Mouse (Mus musculus) midbrain, embryonic 15.5 days (tissue): ENCODE measurements around the gene Pde4d. TPM values are rescaled to one million over a fixed set of nuclear protein-coding genes. Genes with fewer than 3 reads are reported as not detected.

Experiments
- ATAC-seq: fragments of 200-750 bp; cut with Nextera tagmentation; replicated peaks from 2 replicates; pipeline ENCODE4 v1.8.0; 2017; ENCODE audit warnings: moderate TSS enrichment
- H3K27ac ChIP-seq: fragments of 300-500 bp; sonication (generic); 2 replicates; pipeline ENCODE4 v1.5.1; 2015; ENCODE audit warnings: mild to moderate bottlenecking, inconsistent platforms
- H3K27me3 ChIP-seq: fragments of 300-500 bp; sonication (generic); replicated peaks from 2 replicates; pipeline ENCODE4 v1.6.1; 2015; ENCODE audit warnings: inconsistent platforms
- H3K36me3 ChIP-seq: fragments of 300-500 bp; sonication (generic); replicated peaks from 2 replicates; pipeline ENCODE4 v1.6.1; 2015; ENCODE audit warnings: inconsistent platforms
- H3K4me1 ChIP-seq: fragments of 300-500 bp; sonication (generic); 2 replicates; pipeline ENCODE4 v1.6.1; 2015; ENCODE audit warnings: inconsistent platforms
- H3K4me2 ChIP-seq: fragments of 300-500 bp; sonication (generic); 2 replicates; pipeline ENCODE4 v1.6.1; 2015; ENCODE audit warnings: inconsistent platforms, mild to moderate bottlenecking, moderate library complexity
- H3K4me3 ChIP-seq: fragments of 300-500 bp; sonication (generic); 2 replicates; pipeline ENCODE4 v1.5.1; 2015; ENCODE audit warnings: mild to moderate bottlenecking, inconsistent platforms
- H3K9ac ChIP-seq: fragments of 300-500 bp; sonication (generic); 2 replicates; pipeline ENCODE4 v1.6.1; 2015; ENCODE audit warnings: mild to moderate bottlenecking, inconsistent platforms
- H3K9me3 ChIP-seq: fragments of 300-500 bp; sonication (generic); 2 replicates; pipeline ENCODE4 v1.6.1; 2016; ENCODE audit warnings: inconsistent platforms
- WGBS: fragments of 180-500 bp; shearing (Covaris S2); methylation state at CpG from one replicate; pipeline ENCODE4 v1.1.7; 2015; ENCODE audit warnings: mixed read lengths; 5-methylcytosine and 5-hydroxymethylcytosine counted together
- polyA plus RNA-seq: library from polyadenylated mRNA; unstranded; fragments of >200 nt; fragmentation: Nextera tagmentation; extraction: Ambion mirVana; gene quantifications from 2 replicates; pipeline ENCODE4 v1.2.1, GENCODE M21; 2015

Pde4d gene
- polyA plus RNA-seq, 1 experiment from 2014 or later, result 27.1 TPM

DNA sequence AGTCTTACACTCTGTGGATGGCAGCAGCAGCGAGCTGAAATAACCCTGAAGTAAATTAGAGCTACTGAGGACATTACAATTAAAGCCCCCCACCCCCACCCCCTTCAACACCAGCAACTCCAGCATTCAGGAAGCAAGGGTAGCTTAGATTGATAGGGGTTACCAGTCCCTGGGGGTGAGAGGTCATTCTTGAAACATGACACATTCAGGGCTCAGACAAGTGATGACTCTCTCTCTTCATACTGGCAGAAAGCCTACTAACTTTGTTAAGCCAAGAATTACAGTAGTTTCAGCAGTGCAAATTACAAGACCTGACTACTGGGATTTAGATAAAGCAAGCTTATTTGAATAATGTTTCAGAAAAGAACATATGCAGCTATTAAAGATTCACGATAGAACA is 455.4 kb downstream of the Pde4d start:
- no peak for ATAC-seq
- H3K27ac ChIP-seq, result no peak overlapping the region
- no peak overlapping the region for H3K4me3 ChIP-seq
- no peaks in the 10 kb centered on the region for H3K36me3 ChIP-seq
- no peak overlapping the region for H3K4me2 ChIP-seq
- H3K27me3 ChIP-seq, result no peaks in the 10 kb centered on the region
- H3K9me3 ChIP-seq, result no peaks in the 10 kb centered on the region
- H3K4me1 ChIP-seq, result no peaks in the 10 kb centered on the region
- H3K9ac ChIP-seq, result no peak overlapping the region
- 60% methylated on average over 2 of the region's 2 CpGs for WGBS

- no peaks in the 10 kb centered on the region for H3K27me3 ChIP-seq
- H3K4me1 ChIP-seq, result no peaks in the 10 kb centered on the region
- no peak overlapping the region for H3K4me3 ChIP-seq
- no peak overlapping the region for H3K4me2 ChIP-seq
- 89% methylated on average over 2 of the region's 2 CpGs for WGBS
- no peaks in the 10 kb centered on the region for H3K36me3 ChIP-seq
- no peak for ATAC-seq
- H3K9ac ChIP-seq, result no peak overlapping the region
- no peak overlapping the region for H3K27ac ChIP-seq
- H3K9me3 ChIP-seq, result no peaks in the 10 kb centered on the region
Observed at GRCm38 (mm10) chr13:108909193-108909592, 459.4 kb downstream of the Pde4d start.

GRCm38 (mm10) chr13:108914626-108915025 is 464.9 kb downstream of the Pde4d start:
- Histone ChIP-seq H3K4me2 (no peak overlapping the region), H3K9ac (no peak overlapping the region), H3K4me1 (no peaks in the 10 kb centered on the region), H3K4me3 (no peak overlapping the region), H3K36me3 (no peaks in the 10 kb centered on the region), H3K27ac (no peak overlapping the region), H3K9me3 (no peaks in the 10 kb centered on the region), H3K27me3 (no peaks in the 10 kb centered on the region)
- no peak for ATAC-seq
- 76% methylated on average over 3 of the region's 3 CpGs for WGBS

- H3K9me3 ChIP-seq, result no peaks in the 10 kb centered on the region
Observed at GRCm38 (mm10) chr13:108921146-108921545, 471.4 kb downstream of the Pde4d start.

DNA sequence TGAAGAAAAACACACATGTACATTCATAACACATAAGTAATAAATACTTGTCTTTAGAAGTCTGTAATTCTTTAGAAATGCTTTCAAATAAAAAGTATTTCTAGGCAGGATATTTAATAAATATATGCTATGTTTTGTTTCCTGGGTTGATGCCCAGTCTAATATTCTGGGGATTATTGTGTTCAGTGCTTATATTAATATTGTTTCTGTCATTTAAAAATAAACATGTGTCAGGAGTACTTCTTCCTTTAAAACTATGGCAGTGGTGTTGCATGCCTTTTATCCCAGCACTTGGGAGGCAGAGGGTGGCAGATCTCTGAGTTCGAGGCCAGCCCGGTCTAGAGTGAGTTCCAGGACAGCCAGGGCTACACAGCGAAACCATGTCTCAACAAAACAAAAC is 485.1 kb downstream of the Pde4d start:
- 86% methylated on average over 3 of the region's 3 CpGs for WGBS
- H3K4me2 ChIP-seq, result no peak overlapping the region
- no peaks in the 10 kb centered on the region for H3K4me1 ChIP-seq
- H3K27me3 ChIP-seq, result no peaks in the 10 kb centered on the region
- H3K27ac ChIP-seq, result no peak overlapping the region
- no peak overlapping the region for H3K4me3 ChIP-seq
- no peak for ATAC-seq
- H3K9me3 ChIP-seq, result no peaks in the 10 kb centered on the region
- H3K9ac ChIP-seq, result no peak overlapping the region
- no peaks in the 10 kb centered on the region for H3K36me3 ChIP-seq

More at GRCm38 (mm10) chr13:108921146-108921545, 471.4 kb downstream of the Pde4d start:
- ATAC-seq, result no peak
- Histone ChIP-seq H3K27ac (no peak overlapping the region), H3K36me3 (no peaks in the 10 kb centered on the region), H3K4me3 (no peak overlapping the region), H3K4me1 (no peaks in the 10 kb centered on the region), H3K27me3 (no peaks in the 10 kb centered on the region), H3K9ac (no peak overlapping the region), H3K4me2 (no peak overlapping the region)
- WGBS, result 85% methylated on average over 4 of the region's 4 CpGs

GRCm38 (mm10) chr13:108937272-108937671 is 487.5 kb downstream of the Pde4d start:
- H3K4me3 ChIP-seq, result no peak overlapping the region

GRCm38 (mm10) chr13:108952911-108953310 is 503.2 kb downstream of the Pde4d start:
- Histone ChIP-seq H3K36me3 (no peaks in the 10 kb centered on the region), H3K27me3 (no peaks in the 10 kb centered on the region), H3K9me3 (no peaks in the 10 kb centered on the region), H3K4me1 (no peaks in the 10 kb centered on the region), H3K4me3 (no peak overlapping the region), H3K4me2 (no peak overlapping the region), H3K27ac (no peak overlapping the region), H3K9ac (no peak overlapping the region)
- 94% methylated on average over 1 of the region's 1 CpGs for WGBS
- ATAC-seq, result no peak

More at GRCm38 (mm10) chr13:108937272-108937671, 487.5 kb downstream of the Pde4d start:
- Histone ChIP-seq H3K9ac (no peak overlapping the region), H3K27ac (no peak overlapping the region), H3K27me3 (no peaks in the 10 kb centered on the region), H3K4me2 (no peak overlapping the region), H3K9me3 (no peaks in the 10 kb centered on the region), H3K4me1 (no peaks in the 10 kb centered on the region), H3K36me3 (no peaks in the 10 kb centered on the region)
- no peak for ATAC-seq
- 82% methylated on average over 2 of the region's 2 CpGs for WGBS

DNA sequence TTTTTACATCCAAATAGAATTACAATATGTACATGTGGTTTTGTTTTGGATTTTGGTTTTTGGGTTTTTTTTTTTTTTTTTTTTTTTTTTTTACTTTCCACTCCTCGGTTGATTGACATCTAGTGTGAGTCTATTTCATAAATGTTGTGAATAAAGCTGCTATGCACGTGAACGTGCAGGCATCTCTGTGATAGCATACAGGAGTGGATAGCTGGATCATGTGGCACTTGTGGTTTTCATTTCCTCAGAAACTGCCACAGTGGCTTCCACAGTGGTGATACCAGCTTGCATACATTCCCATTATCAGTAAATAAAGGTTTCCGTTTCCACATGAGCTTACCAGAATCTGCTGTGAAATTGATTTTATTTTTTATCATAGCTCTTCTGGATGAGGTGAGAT is 506.3 kb downstream of the Pde4d start:
- H3K27me3 ChIP-seq, result no peaks in the 10 kb centered on the region
- H3K4me2 ChIP-seq, result no peak overlapping the region
- H3K9ac ChIP-seq, result no peak overlapping the region
- ATAC-seq, result no peak
- no peak overlapping the region for H3K4me3 ChIP-seq
- no peaks in the 10 kb centered on the region for H3K36me3 ChIP-seq
- 88% methylated on average over 4 of the region's 4 CpGs for WGBS
- H3K4me1 ChIP-seq, result no peaks in the 10 kb centered on the region
- H3K9me3 ChIP-seq, result no peaks in the 10 kb centered on the region
- no peak overlapping the region for H3K27ac ChIP-seq

DNA sequence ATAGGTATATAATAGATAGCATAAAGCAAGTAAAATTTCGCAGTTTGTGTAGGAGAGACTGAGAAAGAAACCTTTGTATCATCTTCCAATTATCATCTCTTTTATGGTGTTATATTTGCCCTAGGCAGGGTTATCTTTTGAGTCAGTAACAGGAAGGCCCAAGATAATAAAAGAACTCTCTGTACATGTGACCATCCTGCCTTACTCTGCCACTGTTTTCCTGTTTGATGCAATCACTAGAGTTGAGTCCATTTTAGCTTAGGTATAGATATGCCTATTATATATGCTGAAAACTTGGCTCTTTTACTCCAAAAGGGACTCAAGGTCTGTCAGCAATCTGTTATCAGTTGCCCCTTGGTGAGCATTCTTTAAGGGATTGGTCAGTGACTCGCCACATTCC is 514.3 kb downstream of the Pde4d start:
- no peaks in the 10 kb centered on the region for H3K9me3 ChIP-seq
- 87% methylated on average over 2 of the region's 2 CpGs for WGBS
- H3K9ac ChIP-seq, result no peak overlapping the region
- H3K36me3 ChIP-seq, result no peaks in the 10 kb centered on the region
- no peaks in the 10 kb centered on the region for H3K27me3 ChIP-seq
- ATAC-seq, result no peak
- no peak overlapping the region for H3K4me3 ChIP-seq
- no peak overlapping the region for H3K27ac ChIP-seq
- no peak overlapping the region for H3K4me2 ChIP-seq
- H3K4me1 ChIP-seq, result no peaks in the 10 kb centered on the region

DNA sequence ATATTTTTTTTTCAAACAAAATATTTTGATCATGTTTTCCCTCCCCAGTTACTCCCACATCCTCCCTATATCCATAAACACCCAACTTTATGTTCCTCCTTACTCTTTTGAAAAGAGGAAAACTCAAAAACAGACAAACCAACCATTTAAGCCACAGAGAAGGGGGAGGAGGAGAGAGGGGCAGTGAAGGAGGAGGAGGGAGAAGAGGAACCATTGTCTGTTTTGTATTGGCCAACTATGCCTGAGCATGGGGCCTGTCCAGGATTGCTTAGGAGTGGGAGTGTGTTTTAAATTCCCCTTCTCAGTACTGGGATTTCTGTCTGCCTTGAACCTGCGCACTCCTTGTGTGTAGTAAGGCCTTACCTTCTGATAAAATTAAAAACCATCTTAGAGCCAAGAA is 531.4 kb downstream of the Pde4d start:
- H3K9me3 ChIP-seq, result no peaks in the 10 kb centered on the region
- no peak for ATAC-seq

DNA sequence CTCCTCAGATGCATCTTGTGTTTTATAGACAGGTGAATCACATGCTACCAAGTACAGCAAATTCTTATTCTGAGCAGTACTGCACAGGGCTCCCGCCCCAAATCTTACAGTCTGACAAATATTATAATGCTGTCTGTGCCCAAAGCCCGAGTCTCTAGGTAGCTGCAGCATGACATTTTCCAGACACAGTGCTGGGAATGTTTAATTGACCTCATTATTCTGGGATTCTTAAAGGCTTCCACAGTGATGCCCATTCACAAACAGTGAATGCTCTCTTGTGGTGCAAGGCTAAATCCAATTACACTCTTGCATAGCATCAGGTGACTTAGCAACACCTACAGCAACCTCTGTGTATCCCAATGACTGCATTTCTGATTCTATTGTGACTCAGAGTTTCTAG is 549.0 kb downstream of the Pde4d start:
- WGBS, result 33% methylated on average over 2 of the region's 2 CpGs
- no peak overlapping the region for H3K27ac ChIP-seq
- peak; percentile 74 for ATAC-seq
- H3K4me3 ChIP-seq, result no peak overlapping the region
- no peaks in the 10 kb centered on the region for H3K27me3 ChIP-seq
- H3K4me2 ChIP-seq, result no peak overlapping the region
- H3K36me3 ChIP-seq, result no peaks in the 10 kb centered on the region
- H3K9me3 ChIP-seq, result no peaks in the 10 kb centered on the region
- H3K9ac ChIP-seq, result no peak overlapping the region
- H3K4me1 ChIP-seq, result 0 out of 2 replicates have a peak, but pooled peaks cover 3% of the 10 kb centered on the region

More for the DNA sequence above, 531.4 kb downstream of the Pde4d start:
- Histone ChIP-seq H3K9ac (no peak overlapping the region), H3K27me3 (no peaks in the 10 kb centered on the region), H3K36me3 (no peaks in the 10 kb centered on the region), H3K4me2 (no peak overlapping the region), H3K4me3 (no peak overlapping the region), H3K27ac (no peak overlapping the region), H3K4me1 (no peaks in the 10 kb centered on the region)
- 90% methylated on average over 1 of the region's 1 CpGs for WGBS

GRCm38 (mm10) chr13:109024703-109025102 is 575.0 kb downstream of the Pde4d start:
- no peak for ATAC-seq
- no peaks in the 10 kb centered on the region for H3K36me3 ChIP-seq
- no peak overlapping the region for H3K27ac ChIP-seq

GRCm38 (mm10) chr13:109047126-109047525 is 597.4 kb downstream of the Pde4d start:
- Histone ChIP-seq H3K36me3 (no peaks in the 10 kb centered on the region), H3K27me3 (no peaks in the 10 kb centered on the region), H3K9me3 (no peaks in the 10 kb centered on the region), H3K4me1 (no peaks in the 10 kb centered on the region), H3K27ac (no peak overlapping the region), H3K4me3 (no peak overlapping the region), H3K9ac (no peak overlapping the region), H3K4me2 (no peak overlapping the region)
- ATAC-seq, result no peak
- 58% methylated on average over 7 of the region's 7 CpGs for WGBS

More at GRCm38 (mm10) chr13:109024703-109025102, 575.0 kb downstream of the Pde4d start:
- Histone ChIP-seq H3K9me3 (no peaks in the 10 kb centered on the region), H3K27me3 (no peaks in the 10 kb centered on the region), H3K4me1 (no peaks in the 10 kb centered on the region), H3K4me2 (no peak overlapping the region), H3K9ac (no peak overlapping the region), H3K4me3 (no peak overlapping the region)
- WGBS, result 55% methylated on average over 1 of the region's 1 CpGs
